Mouse (Mus musculus) embryonic fibroblast, embryonic 13.5 days (primary cell): ENCODE results near the gene Rreb1.

Source experiments
- CTCF ChIP-seq: IDR thresholded peaks from 2 replicates; pipeline ENCODE4 v1.5.1; 2011; ENCODE audit warnings: mild to moderate bottlenecking, control low read depth, low read length, moderate library complexity, borderline replicate concordance; ENCODE audit not compliant: insufficient read depth
- POLR2A ChIP-seq: IDR thresholded peaks from 2 replicates; pipeline ENCODE4 v1.6.1; 2011; ENCODE audit warnings: low read depth, mild to moderate bottlenecking, control low read depth, low read length, moderate library complexity

- TF ChIP-seq CTCF, result no peak
- no peak for TF ChIP-seq POLR2A
These were observed 3.9 kb downstream of the Rreb1 start for GRCm38 (mm10) chr13:37782144-37782543.
